Mouse (Mus musculus) megakaryocyte progenitor cell, adult 5-6 weeks (primary cell): ENCODE measurements at regions not wholly inside any gene's neighbourhood (a gene's known extent, or its start where the extent isn't known, plus 50 kb on each side); places are given as distances from the start of the nearest gene placed in this dataset.
A peak's percentile ranks its signal among the peaks of the same experiment; 100 is the strongest.

Experiments
- ATAC-seq: replicated peaks from 2 replicates; pipeline ENCODE4 v1.8.0; 2016; ENCODE audit warnings: mild to moderate bottlenecking, moderate TSS enrichment, inconsistent platforms; ENCODE audit not compliant: poor library complexity

DNA sequence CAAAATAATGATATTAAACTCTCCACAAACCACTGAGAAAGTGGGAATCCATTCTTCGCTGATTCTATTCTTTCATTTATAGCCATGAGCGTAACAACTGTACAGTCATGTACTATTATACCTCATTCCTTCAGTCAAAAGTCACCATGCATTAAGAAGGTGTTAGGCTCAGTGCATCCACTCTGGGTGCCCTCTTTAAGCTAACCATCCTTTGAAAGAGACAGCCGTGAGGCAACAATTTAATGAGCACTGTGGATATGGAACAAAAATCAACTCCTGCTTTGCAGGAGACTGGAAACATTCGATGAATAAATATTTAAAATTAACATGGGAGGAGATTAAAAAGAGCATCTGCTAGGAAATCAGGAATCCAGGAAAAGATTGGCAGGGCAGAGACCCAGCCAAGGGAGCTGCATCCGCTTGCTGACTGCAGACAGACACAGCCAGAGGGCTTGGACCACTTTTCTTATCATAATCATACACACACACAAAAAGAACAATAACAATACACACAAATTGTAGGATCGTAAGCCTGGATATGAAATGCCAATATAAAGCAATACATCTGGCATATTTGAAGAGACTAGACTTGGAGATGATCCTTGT, 309.2 kb upstream of the Negr1 start:
- no peak for ATAC-seq

DNA sequence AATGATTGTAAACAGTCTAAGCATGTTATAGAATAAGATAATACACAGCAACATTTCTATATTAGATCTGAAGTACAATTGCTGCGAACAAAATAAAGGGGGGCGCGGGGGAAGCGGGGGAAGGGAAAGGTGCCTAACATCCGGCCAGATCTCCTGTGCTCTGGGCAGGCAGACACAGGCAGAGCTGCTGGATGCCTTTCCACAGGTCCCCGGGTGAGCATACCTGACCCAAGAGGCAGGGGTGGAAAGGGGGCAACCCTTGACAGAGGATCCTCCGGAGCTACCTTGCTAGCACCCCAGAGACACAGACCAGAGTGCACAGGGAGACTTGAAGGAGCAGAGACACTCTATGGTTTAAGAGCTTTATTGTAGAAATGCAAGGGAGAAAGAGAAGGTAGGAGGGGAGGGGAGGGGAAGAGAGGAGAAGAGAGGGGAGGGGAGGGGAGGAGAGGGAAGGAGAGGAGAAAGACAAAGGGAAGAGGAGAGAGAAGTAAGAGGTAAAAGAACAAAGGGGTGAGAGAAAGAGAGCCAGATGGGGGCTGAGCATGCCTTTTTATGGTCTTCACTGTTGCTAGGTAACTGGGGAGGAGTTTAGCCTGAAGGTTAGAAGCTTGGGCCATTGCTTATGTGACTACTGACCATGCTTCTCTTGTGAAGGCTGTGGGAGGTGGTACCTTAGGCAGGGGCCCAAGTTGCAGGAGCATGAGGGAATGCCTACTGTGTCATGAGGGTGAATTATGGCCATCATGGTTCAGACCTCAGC, 308.2 kb upstream of the Negr1 start:
- no peak for ATAC-seq

DNA sequence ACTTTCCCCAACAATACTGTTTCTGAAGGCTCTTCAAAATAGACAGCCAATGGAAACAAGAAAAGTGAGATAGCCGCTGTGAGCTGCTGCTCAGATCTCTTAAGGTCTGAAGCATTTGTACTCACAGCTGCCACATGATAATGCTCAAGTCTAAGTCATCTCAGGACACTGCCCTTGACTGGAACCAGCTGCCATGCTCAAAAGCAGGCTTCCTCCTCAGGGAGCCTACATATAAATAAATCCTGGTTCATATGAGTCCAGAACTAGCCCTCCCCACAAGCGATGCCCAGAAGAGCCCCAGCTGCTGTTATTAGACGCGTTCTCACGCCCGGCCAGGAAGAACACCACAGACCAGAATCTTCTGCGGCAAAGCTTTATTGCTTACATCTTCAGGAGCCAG, 304.9 kb upstream of the Negr1 start:
- ATAC-seq, result no peak

DNA sequence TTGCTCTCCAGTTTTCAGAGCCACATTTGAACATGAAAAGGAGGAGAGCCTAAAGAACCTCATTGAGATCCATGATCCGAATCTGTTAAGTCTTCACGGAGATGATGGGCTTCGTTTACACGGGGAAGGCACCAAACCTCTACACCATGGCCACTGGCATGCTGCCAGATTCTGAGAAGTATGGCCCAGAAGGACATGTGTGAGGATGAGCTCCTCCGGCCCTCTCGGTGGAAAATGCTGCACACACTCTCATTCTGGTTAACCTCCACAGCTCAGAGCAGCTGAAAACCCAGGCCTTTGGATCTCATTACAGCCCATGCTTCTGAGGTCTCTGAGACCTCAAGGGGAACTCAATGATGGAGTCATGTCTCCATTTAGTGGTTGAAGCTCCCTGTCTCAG, 296.9 kb upstream of the Negr1 start:
- no peak for ATAC-seq

DNA sequence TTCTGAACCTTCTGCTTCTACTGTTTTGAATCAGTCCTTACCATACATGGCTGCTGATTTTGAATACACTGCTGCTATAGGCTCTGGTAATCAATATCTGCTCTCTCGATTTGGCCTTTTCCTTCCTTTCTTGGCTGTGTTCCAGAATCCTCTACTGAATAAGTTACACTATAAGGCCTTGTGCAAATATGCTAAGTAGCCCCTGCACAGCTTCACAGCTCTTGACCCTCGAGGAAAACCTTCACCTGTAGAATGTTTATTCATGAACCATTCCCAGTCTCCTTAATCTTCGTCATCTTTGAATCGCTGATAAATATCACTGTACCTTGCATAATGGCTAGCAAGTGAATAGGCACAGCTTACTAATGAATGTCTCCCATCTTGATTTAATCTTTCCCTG, 293.9 kb upstream of the Negr1 start:
- ATAC-seq, result no peak

DNA sequence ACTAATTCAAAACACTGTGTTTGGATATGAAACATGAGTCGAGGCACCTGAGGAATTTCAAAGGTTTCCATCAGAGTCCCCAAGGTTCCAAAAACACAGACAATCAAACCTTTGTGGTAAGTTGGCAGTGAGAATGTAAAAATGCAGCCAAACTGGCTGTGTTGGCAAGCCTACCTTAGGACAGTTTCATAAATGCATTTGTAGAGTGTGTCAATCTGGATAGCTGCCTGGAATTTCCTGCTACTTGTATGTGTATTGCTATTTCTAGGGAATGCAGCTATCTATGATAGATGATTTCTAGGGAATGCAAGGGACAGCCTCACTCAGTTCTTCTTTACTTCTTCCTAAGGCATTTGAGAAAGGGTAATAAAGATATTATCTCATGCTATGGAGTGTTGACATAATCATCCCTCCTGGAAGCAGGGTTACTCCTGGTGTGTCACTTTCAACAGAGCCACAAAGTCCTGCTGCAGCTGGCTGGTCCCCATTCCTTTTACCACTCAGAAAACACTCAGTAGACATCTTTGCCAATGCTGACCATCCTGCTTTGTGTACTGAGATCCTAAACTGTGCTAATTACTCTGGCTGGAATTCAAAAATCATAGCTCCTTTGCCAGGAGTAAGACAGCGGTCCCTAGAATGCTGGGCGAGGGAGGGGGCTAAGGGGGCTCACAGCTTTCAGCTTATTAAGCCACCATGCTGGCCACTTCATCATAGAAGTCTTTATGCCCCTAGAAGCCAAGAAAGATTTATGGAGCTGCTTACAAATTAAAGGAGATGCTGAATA, 261.4 kb upstream of the Negr1 start:
- no peak for ATAC-seq

DNA sequence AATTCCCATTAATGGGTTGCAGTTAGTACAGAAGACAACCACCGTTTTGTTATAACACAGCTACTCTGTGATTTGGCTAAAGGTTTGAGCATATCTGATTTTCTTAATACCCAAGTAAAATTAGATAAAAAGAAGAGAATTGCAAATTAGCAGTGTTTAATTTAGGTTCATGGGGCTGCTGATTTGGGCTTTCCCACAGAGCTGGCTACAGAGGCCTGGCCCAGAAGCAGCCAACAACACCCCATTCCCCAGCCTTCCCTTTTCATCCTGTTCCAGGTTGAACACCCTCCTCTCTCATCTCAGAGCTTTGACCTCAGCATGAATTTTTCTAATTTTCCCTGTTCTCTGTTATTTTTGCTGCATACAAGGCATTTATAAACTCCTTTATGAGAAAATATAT, 260.3 kb upstream of the Negr1 start:
- no peak for ATAC-seq

DNA sequence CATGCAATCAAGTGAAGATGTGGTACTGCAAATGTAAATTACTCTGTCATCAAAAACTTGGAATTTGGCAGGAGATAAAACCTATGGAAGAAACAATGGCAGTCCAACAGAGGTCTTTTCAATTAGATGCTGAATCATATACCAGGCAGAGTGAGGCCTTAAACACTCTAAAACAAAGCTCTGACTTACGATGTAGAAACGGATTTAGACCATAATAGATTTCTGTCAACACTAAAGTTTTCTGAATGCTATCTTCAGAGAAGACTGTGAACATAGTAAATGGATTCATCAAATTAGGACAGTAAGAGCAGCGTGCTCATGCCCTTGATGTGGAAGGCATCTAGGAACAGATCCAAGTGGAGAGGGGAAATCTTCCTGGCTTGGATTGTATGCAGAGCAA, 259.8 kb upstream of the Negr1 start:
- ATAC-seq, result no peak

DNA sequence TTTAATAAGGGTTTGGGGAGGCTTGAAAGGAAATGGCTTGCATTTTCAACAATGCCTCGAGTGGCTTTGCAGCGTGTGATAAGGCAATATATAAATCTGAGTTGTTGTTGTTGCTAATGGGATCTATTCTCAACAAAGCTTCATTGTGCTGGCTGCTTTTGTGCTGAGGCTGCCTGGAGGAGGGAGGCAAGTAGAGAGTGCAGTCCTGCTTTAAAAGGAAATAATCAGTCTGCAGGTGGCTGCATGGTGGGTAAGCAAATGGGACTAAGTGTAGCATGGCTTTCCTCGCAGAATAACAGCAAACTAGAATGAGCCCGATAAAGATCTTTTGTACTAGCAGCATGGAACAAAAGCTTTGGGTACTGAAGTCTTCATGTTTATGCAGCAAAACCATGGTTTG, 257.4 kb upstream of the Negr1 start:
- ATAC-seq, result no peak

DNA sequence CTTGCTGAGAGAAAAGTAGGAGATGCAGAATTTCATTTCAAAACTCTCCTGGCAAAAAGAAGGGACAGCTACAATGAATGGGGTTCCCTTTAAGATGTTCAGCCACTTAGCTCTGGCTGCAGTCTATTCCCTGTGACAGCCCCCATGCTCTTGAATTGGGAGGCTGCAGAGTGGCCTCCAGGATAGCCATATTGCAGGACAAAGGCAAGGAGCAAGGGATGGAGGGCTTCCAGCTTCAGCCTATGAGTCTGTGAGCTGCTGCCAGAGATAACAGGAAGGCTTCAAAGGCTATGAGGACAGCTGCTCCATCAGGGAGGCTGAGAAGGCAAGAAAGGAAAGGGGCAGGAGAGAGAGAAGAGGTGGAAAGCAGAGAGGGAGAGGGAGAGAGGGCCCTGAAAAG, 256.5 kb upstream of the Negr1 start:
- no peak for ATAC-seq

DNA sequence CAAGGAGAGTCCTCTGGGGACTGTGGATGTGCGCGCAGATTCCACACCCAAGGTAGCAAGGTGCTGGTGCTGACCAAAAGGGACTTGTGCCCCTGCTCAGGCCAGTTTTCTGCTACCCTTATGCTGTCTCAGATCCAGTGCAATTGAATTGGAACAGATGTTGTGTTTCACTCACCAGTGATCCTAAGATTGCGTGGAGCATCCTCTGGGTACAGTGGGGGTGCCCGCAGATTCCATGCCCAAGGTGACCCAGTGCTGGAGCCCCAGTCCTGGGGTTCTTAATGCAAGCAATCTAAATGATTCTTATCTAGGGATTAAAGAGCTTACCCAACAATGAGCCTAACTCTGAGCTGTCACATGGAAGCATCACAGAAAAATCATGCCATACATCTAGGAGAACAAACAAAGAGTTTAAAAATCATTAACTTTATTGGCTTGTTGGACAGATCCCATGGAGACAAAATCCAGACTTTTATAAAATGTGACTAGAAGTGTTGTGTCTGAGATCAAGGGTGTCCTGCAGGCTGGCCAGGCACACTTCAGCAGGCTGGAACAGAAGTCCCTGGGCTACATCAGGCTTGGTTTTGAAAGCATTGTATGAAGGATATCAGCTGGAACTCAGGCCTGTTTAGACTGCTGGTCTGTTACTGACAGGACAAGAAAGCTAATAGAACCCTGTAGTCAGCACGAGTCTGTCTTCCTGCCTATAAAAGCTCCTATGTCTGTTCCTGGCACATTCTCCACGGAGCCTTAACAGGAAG, 226.4 kb upstream of the Negr1 start:
- no peak for ATAC-seq

DNA sequence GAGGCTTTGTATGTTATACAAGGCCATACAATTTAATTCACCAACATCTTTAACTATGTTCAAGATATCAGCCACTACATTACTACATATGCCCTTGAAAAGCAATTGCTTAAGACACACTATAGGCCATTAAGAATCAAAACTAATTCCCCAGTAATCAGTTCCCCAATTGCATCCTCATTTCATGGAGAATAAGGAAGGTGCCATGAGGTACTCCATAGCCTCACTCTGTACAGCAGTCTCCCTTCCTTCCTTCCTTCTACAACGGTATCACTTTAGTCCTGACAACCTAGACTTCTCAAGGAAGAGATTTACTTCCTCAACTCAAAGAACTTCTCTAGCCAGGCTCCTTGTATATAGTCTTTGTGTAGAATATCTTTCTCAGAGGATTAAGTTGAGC, 220.1 kb upstream of the Negr1 start:
- ATAC-seq, result peak; percentile 60

DNA sequence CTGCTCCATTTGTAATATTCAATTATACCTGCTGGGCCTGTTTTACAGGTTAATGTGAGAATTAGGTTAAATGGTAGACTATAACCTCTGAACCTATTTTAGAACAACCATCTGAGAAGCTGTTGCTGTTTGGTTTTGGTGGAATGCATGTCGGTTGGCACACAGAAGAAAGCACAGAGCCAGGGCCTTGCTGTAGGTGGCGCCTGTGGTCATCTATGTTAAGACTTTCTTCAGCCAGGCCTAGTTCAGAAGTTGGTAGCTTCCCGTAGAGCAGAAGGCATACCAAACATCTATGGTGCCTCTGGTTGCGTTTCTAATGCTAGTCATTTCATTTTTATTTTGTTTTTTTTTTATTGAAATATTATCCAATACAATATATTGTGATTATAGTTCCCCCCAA, 209.9 kb upstream of the Negr1 start:
- peak; percentile 48; the same call in 1 of the 2 replicates for ATAC-seq

DNA sequence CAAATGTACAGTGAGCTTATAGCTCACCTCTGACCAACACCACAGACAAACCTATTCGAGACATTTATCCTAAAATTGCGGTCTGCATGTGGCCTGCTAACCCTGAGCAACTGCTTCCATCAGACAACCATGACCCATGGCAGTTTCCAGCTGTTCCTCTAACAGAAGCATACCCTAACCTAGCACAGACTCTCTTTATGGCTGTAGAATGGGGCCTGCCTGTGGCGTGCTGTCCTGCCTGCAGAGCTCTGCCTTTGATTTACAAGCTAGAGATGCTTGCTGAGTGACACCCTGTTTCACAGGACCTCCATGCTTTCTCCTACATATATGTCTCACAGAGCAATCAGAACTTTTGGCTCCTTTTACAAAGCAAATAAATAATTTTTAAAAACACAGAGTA, 208.2 kb upstream of the Negr1 start:
- ATAC-seq, result no peak

DNA sequence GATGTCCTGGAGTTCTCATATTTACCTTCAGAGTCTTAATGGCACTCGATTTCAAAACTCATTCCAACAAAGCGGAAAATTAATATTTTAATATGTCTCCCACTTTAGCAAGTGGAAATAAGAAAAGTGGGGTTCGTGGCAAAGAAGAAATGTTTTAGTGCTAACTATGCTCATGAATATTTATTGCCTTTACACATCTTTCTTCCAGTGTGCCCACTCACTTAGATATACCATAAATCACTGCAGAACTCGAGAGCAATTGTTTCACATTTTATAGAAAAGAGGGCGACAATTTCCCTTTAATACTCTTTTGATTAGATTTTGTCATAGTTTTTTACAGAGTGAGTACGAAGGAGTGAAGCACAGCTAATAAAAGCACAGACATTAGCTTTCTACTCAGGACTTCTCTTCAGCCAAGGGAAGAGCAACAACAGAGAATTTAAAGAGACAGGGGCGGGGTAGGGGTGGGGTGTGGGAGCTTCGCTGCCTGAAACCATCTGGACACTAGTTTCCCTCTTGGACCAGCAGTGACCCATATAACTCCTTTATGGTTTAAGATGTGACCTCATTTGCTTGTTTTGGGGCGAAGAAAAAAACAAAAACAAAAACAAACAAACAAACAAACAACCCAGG, 207.6 kb upstream of the Negr1 start:
- no peak for ATAC-seq

DNA sequence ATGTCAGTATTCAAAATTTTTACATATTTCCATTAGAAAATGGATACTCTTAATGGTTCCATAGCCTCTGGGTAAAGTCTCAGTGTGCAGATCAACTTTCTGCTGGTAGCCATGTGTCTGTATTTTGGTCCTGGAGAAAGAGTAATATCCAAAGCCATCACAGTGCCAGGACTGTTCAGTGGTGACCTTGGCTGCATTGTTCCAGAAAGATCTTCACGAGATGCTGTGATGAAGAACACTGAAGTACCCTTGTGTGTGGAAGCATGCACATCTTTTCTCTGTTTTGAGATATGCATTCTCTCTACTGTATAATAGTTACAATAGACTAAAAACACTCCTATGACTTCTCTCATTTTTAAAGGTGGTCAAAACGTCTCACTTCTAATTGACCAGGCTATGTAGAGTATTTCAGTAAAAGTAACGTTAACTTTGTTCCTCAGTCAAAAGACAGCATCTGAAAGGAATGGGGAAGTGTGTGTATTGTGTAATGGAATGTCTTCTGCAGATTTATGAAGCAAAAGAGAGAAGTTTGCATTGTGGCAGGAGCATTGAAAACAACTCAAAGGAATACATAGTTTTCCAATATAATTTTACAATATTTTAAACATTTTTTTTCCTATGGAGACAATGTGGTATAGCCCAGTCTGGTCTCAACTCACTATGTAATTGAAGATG, 192.8 kb upstream of the Negr1 start:
- ATAC-seq, result peak; percentile 97

DNA sequence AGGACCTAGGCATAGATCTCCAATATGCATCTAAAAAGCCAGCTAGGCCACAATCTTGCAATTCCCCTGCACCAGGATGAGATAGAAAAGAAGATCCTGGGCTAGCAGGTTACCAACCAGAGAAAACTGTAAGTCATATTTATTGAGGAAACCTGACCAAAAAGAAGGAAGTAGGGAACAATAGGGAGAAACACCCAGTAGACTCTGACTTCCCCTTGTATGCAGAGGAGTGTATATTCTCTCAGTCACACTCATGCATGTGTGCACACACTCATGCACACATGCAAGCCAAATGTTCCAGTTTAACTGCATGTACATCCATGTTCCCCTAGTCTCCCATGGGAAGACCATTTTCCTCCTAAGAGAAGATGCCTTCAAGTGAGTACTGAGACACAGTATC, 184.9 kb upstream of the Negr1 start:
- ATAC-seq, result peak; percentile 90

DNA sequence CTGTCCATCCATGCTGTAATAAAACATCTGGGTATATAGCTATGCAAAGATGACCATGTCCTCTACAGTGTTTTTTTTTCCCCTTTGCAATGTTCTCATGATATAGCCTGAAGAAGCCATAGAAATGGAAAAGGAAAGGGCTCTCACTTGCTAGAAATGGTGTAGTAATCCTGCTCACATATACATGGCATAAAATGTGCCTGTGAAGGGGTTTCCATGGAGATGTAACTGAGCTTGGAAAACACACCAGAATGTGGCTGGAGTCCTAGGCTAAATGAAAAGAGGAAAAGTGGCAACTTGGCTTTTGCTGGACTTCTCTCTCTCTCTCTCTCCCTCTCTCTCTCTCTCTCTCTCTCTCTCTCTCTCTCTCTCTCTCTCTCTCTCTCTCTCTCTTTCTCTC, 178.7 kb upstream of the Negr1 start:
- ATAC-seq, result no peak

DNA sequence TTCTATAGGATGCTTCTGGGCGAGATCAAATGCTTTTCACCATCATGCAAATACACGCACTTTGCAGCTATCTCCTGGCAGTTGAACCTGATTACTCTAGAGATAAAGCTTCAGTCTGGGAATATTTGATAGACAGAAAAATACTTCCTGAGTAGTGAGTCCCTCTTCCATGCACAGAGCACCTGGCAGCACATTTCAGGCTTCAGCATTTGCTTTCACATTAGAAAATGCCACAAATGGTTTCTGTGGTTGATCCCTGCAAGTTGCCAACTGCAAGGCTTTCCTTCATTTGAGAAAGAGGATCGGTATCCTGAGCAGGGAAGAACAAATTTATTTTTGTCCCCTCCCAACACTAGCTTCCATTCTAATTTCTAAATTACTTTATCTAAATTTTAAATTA, 155.5 kb upstream of the Negr1 start:
- ATAC-seq, result no peak

DNA sequence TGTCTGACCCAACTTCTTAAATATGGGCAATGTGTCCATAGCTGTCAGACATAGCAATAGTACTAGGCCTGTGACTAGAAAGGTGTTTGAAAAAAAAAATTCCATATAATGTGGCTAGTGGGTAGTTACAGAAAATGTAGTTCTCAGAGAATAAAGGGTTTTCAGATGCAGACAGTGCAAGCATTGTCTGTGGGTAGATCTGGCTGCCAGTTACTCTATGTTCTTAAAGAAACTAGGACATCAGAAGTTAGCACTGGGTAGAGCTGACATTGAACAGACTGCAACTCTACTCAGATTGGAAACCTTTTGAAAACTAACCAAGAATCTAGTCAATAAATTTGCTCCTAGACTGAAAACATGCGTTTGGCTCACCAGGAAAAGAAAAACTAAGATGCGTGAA, 154.5 kb upstream of the Negr1 start:
- ATAC-seq, result no peak
